Mouse (Mus musculus) embryonic fibroblast, embryonic 13.5 days (primary cell): ENCODE measurements around the gene Tshz2.

Source experiments
- CTCF ChIP-seq: IDR thresholded peaks from 2 replicates; pipeline ENCODE4 v1.5.1; 2011; ENCODE audit warnings: mild to moderate bottlenecking, control low read depth, low read length, moderate library complexity, borderline replicate concordance; ENCODE audit not compliant: insufficient read depth
- POLR2A ChIP-seq: IDR thresholded peaks from 2 replicates; pipeline ENCODE4 v1.6.1; 2011; ENCODE audit warnings: low read depth, mild to moderate bottlenecking, control low read depth, low read length, moderate library complexity

DNA sequence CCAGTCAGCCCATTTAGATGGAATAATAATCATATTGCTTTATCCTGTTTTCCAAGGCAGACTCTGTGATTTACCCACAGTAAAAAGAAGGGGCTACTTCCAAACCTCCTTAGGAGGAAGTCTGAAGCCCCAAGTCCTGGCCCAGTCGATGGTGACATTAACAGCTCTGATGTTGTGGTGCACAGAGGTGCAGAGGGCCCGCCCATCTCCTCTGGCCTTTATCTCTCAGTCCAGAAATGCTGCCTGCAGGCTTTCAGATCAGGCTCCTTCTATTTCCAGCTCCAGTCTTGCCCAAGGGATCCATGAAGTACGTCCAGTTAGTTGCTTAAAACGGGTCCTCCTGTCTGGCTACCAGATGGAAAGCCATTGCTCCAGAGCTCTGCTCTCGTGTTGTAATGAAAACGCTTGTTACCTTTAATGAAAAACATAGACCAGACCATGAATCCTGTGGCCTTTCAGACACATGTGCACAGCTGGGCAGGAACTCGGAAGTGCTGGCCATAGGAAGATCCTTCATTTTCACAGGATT is 114.4 kb downstream of the Tshz2 start:
- TF ChIP-seq CTCF (no peak), POLR2A (no peak)
